Mouse (Mus musculus) mesoderm, embryonic 11.5 days (tissue): ENCODE results near the gene Slc7a5.

ENCODE experiments used
- DNase-seq: peaks from one replicate; pipeline ENCODE4 v3.0.0-alpha.2; 2012; ENCODE audit warnings: low read depth, low spot score

The Slc7a5 gene

GRCm38 (mm10) chr8:121884181-121884580, 23.3 kb downstream of the Slc7a5 start:
- no peak for DNase-seq

- DNase-seq: no peak
Observed at GRCm38 (mm10) chr8:121881921-121882320, 25.6 kb downstream of the Slc7a5 start.

GRCm38 (mm10) chr8:121880818-121881217, 26.7 kb downstream of the Slc7a5 start:
- DNase-seq: no peak

GRCm38 (mm10) chr8:121879712-121880111, 27.8 kb downstream of the Slc7a5 start:
- DNase-seq: no peak

- DNase-seq: no peak
Observed at GRCm38 (mm10) chr8:121877828-121878480, 29.5 kb downstream of the Slc7a5 start.

- DNase-seq: no peak
Observed at GRCm38 (mm10) chr8:121877212-121877611, 30.3 kb downstream of the Slc7a5 start.

- no peak for DNase-seq
Observed at GRCm38 (mm10) chr8:121875517-121875916, 32.0 kb downstream of the Slc7a5 start.

GRCm38 (mm10) chr8:121875045-121875444, 32.4 kb downstream of the Slc7a5 start:
- no peak for DNase-seq

- peak; percentile 58 for DNase-seq
Observed at GRCm38 (mm10) chr8:121874031-121874430, 33.5 kb downstream of the Slc7a5 start.

GRCm38 (mm10) chr8:121871833-121872440, 35.6 kb downstream of the Slc7a5 start:
- no peak for DNase-seq

GRCm38 (mm10) chr8:121870190-121870589, 37.3 kb downstream of the Slc7a5 start:
- DNase-seq: no peak

- no peak for DNase-seq
Observed at GRCm38 (mm10) chr8:121868896-121869295, 38.6 kb downstream of the Slc7a5 start.

GRCm38 (mm10) chr8:121868196-121868595, 39.3 kb downstream of the Slc7a5 start:
- no peak for DNase-seq

GRCm38 (mm10) chr8:121865356-121865755, 42.1 kb downstream of the Slc7a5 start:
- peak; percentile 68 for DNase-seq

- DNase-seq: no peak
Observed at GRCm38 (mm10) chr8:121861806-121862548, 45.5 kb downstream of the Slc7a5 start.

GRCm38 (mm10) chr8:121861276-121861675, 46.2 kb downstream of the Slc7a5 start:
- no peak for DNase-seq

- DNase-seq: no peak
Observed at GRCm38 (mm10) chr8:121857747-121858146, 49.7 kb downstream of the Slc7a5 start.

- DNase-seq: no peak
Observed at GRCm38 (mm10) chr8:121857331-121857730, 50.2 kb downstream of the Slc7a5 start.

GRCm38 (mm10) chr8:121856071-121856746, 51.3 kb downstream of the Slc7a5 start:
- DNase-seq: no peak

- DNase-seq: no peak
Observed at GRCm38 (mm10) chr8:121853586-121853985, 53.9 kb downstream of the Slc7a5 start.

- DNase-seq: no peak
Observed at GRCm38 (mm10) chr8:121852464-121852863, 55.0 kb downstream of the Slc7a5 start.

- no peak for DNase-seq
Observed at GRCm38 (mm10) chr8:121851716-121852115, 55.8 kb downstream of the Slc7a5 start.
